24 mouse cellular contexts compared by ENCODE assay signal in the genomic region with DNA sequence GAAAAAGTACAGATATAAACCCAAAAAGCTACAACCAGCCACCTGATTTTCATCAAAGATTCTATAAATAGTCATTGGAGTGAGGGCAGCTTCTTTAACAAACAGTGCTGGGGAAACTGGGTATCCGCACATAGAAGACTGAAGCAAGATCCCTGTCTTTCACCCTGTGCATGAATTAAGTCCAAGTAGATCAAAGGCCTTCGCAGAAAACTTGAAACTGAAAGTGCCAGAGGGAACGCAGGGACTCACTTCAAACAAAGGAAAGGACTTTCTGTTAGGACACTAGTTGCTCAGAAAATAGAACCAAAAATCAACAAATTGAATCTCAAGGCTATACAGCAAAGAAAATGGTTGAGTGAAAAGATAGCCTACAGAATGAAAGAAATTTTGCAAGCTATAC.
"Had no signal": no experiment of that assay in that cellular context is flagged by ENCODE, and none has a peak within 500 bp of the region (broad histone marks: within the 10 kb centered on the region; RNA-seq: fewer than 3 reads in every experiment).

No protein-coding gene starts in this region.

- H3K4me2 ChIP-seq: heart, embryonic 13.5 days; heart, embryonic 15.5 days; hindbrain, embryonic 13.5 days; hindbrain, embryonic 15.5 days; limb, embryonic 12.5 days; liver, embryonic 11.5 days; liver, embryonic 13.5 days; liver, embryonic 15.5 days had no signal

- DNase-seq: gastrocnemius, adult 2 months; gastrocnemius, postnatal 10 days; gastrocnemius, postnatal 25 days; heart, adult 18-20 months; heart, postnatal 14 days; heart, postnatal 36 days; kidney, adult 11 months; kidney, adult 8-10 months; kidney, postnatal 10 days; kidney, postnatal 36 days; layer of hippocampus, adult 9-11 months; liver, embryonic 13.5 days had no signal

- H3K27me3 ChIP-seq: heart, embryonic 13.5 days; heart, embryonic 15.5 days; hindbrain, embryonic 13.5 days; hindbrain, embryonic 15.5 days; limb, embryonic 12.5 days; liver, embryonic 13.5 days had no signal

- H3K4me1 ChIP-seq: heart, embryonic 10.5 days; heart, embryonic 13.5 days; heart, embryonic 15.5 days; hindbrain, embryonic 13.5 days; hindbrain, embryonic 15.5 days; limb, embryonic 10.5 days; limb, embryonic 12.5 days; liver, embryonic 13.5 days; liver, embryonic 15.5 days had no signal

- H3K9ac ChIP-seq: heart, embryonic 13.5 days; heart, embryonic 15.5 days; hindbrain, embryonic 13.5 days; hindbrain, embryonic 15.5 days; limb, embryonic 12.5 days; liver, embryonic 13.5 days; liver, embryonic 15.5 days had no signal

- H3K36me3 ChIP-seq: heart, embryonic 10.5 days; heart, embryonic 13.5 days; heart, embryonic 15.5 days; hindbrain, embryonic 13.5 days; hindbrain, embryonic 15.5 days; limb, embryonic 10.5 days; limb, embryonic 12.5 days; liver, embryonic 13.5 days; liver, embryonic 15.5 days had no signal

- H3K4me3 ChIP-seq: gastrocnemius, adult 2 months; heart, embryonic 10.5 days; heart, embryonic 13.5 days; heart, embryonic 15.5 days; hindbrain, embryonic 13.5 days; hindbrain, embryonic 15.5 days; left cerebral cortex, adult 2 months; limb, embryonic 10.5 days; limb, embryonic 12.5 days; liver, embryonic 13.5 days; liver, embryonic 15.5 days had no signal

- ATAC-seq: hindbrain, postnatal 0 days; intestine, embryonic 16.5 days had no signal

- H3K27ac ChIP-seq: gastrocnemius, adult 2 months; heart, embryonic 10.5 days; heart, embryonic 13.5 days; heart, embryonic 15.5 days; hindbrain, embryonic 13.5 days; hindbrain, embryonic 15.5 days; hindbrain, postnatal 0 days; left cerebral cortex, adult 2 months; limb, embryonic 10.5 days; limb, embryonic 12.5 days; liver, embryonic 13.5 days; liver, embryonic 15.5 days had no signal

- H3K9me3 ChIP-seq: heart, embryonic 10.5 days; heart, embryonic 13.5 days; heart, embryonic 15.5 days; hindbrain, embryonic 13.5 days; hindbrain, embryonic 15.5 days; limb, embryonic 10.5 days; limb, embryonic 12.5 days; liver, embryonic 13.5 days; liver, embryonic 15.5 days had no signal
